Mouse (Mus musculus) hindbrain, embryonic 13.5 days (tissue): ENCODE results near the gene Cpe. TPM values are rescaled to one million over a fixed set of nuclear protein-coding genes. Genes with fewer than 3 reads are reported as not detected.

Experiments used
- ATAC-seq: fragments of 200-750 bp; cut with Nextera tagmentation; 2 replicates; pipeline ENCODE4 v1.8.0; 2017; ENCODE audit warnings: moderate TSS enrichment; ENCODE audit not compliant: low FRiP score
- H3K27ac ChIP-seq: fragments of 300-500 bp; sonication (generic); 2 replicates; pipeline ENCODE4 v1.5.1; 2015; ENCODE audit warnings: inconsistent platforms, mild to moderate bottlenecking, moderate library complexity
- H3K27me3 ChIP-seq: fragments of 300-500 bp; sonication (generic); 2 replicates; pipeline ENCODE4 v1.6.1; 2015; ENCODE audit warnings: mild to moderate bottlenecking, inconsistent platforms
- H3K36me3 ChIP-seq: fragments of 300-500 bp; sonication (generic); 2 replicates; pipeline ENCODE4 v1.6.1; 2015; ENCODE audit warnings: mild to moderate bottlenecking, inconsistent platforms
- H3K4me1 ChIP-seq: fragments of 300-500 bp; sonication (generic); replicated peaks from 2 replicates; pipeline ENCODE4 v1.6.1; 2015; ENCODE audit warnings: inconsistent platforms
- H3K4me2 ChIP-seq: fragments of 300-500 bp; sonication (generic); 2 replicates; pipeline ENCODE4 v1.6.1; 2015; ENCODE audit warnings: inconsistent platforms, mild to moderate bottlenecking, moderate library complexity
- H3K4me3 ChIP-seq: fragments of 300-500 bp; sonication (generic); 2 replicates; pipeline ENCODE4 v1.5.1; 2015; ENCODE audit warnings: mild to moderate bottlenecking, inconsistent platforms
- H3K9ac ChIP-seq: fragments of 300-500 bp; sonication (generic); 2 replicates; pipeline ENCODE4 v1.6.1; 2015; ENCODE audit warnings: mild to moderate bottlenecking, inconsistent platforms
- H3K9me3 ChIP-seq: fragments of 300-500 bp; sonication (generic); 2 replicates; pipeline ENCODE4 v1.6.1; 2016; ENCODE audit warnings: inconsistent platforms
- WGBS: fragments of 180-500 bp; shearing (Covaris S2); methylation state at CpG from one replicate; pipeline ENCODE4 v1.1.7; 2015; 5-methylcytosine and 5-hydroxymethylcytosine counted together
- polyA plus RNA-seq: library from polyadenylated mRNA; unstranded; fragments of >200 nt; fragmentation: Nextera tagmentation; extraction: Ambion mirVana; gene quantifications from 2 replicates; pipeline ENCODE4 v1.2.1, GENCODE M21; 2015

Cpe gene
- polyA plus RNA-seq, 1 experiment from 2014 or later, result 621 TPM

GRCm38 (mm10) chr8:64711544-64711943 lies 18.7 kb upstream of the Cpe start:
- no peak overlapping the region for H3K4me3 ChIP-seq
- H3K27ac ChIP-seq, result no peak overlapping the region
- H3K9me3 ChIP-seq, result no peaks in the 10 kb centered on the region
- H3K36me3 ChIP-seq, result peaks cover 14% of the 10 kb centered on the region
- no peak overlapping the region for H3K4me2 ChIP-seq
- WGBS, result 55% methylated on average over 1 of the region's 1 CpGs
- no peak overlapping the region for H3K9ac ChIP-seq
- no peaks in the 10 kb centered on the region for H3K4me1 ChIP-seq
- H3K27me3 ChIP-seq, result no peaks in the 10 kb centered on the region
- no peak for ATAC-seq

- no peaks in the 10 kb centered on the region for H3K4me1 ChIP-seq
- no peaks in the 10 kb centered on the region for H3K27me3 ChIP-seq
These were observed 14.6 kb upstream of the Cpe start for GRCm38 (mm10) chr8:64707481-64707880.

GRCm38 (mm10) chr8:64703191-64703590 lies 10.3 kb upstream of the Cpe start:
- no peaks in the 10 kb centered on the region for H3K27me3 ChIP-seq
- no peak overlapping the region for H3K27ac ChIP-seq
- H3K36me3 ChIP-seq, result no peaks in the 10 kb centered on the region
- ATAC-seq, result no peak
- H3K9ac ChIP-seq, result no peak overlapping the region
- H3K4me2 ChIP-seq, result no peak overlapping the region
- no peaks in the 10 kb centered on the region for H3K4me1 ChIP-seq
- WGBS, result 94% methylated on average over 1 of the region's 1 CpGs
- no peak overlapping the region for H3K4me3 ChIP-seq
- no peaks in the 10 kb centered on the region for H3K9me3 ChIP-seq

More at GRCm38 (mm10) chr8:64707481-64707880, 14.6 kb upstream of the Cpe start:
- Histone ChIP-seq H3K4me3 (no peak overlapping the region), H3K36me3 (no peaks in the 10 kb centered on the region), H3K4me2 (no peak overlapping the region), H3K9ac (no peak overlapping the region), H3K27ac (no peak overlapping the region), H3K9me3 (no peaks in the 10 kb centered on the region)
- no peak for ATAC-seq

- Histone ChIP-seq H3K4me3 (peak overlapping the region; percentile 67), H3K27ac (peak overlapping the region; percentile 100), H3K27me3 (no peaks in the 10 kb centered on the region), H3K36me3 (no peaks in the 10 kb centered on the region), H3K9me3 (no peaks in the 10 kb centered on the region), H3K4me2 (peak overlapping the region; percentile 65), H3K4me1 (peaks cover 35% of the 10 kb centered on the region), H3K9ac (peak overlapping the region; percentile 98)
- ATAC-seq, result no peak
- 8% methylated on average over 16 of the region's 16 CpGs for WGBS
These were observed 1.1 kb downstream of the Cpe start for GRCm38 (mm10) chr8:64691591-64692401.

- peak overlapping the region; percentile 67 for H3K4me3 ChIP-seq
- 70% methylated on average over 6 of the region's 6 CpGs for WGBS
- peaks cover 35% of the 10 kb centered on the region for H3K4me1 ChIP-seq
- no peak for ATAC-seq
- no peaks in the 10 kb centered on the region for H3K36me3 ChIP-seq
- peak overlapping the region; percentile 98 for H3K9ac ChIP-seq
- H3K27ac ChIP-seq, result peak overlapping the region; percentile 48; the same call in 1 of the 2 replicates
- peak overlapping the region; percentile 65 for H3K4me2 ChIP-seq
- no peaks in the 10 kb centered on the region for H3K27me3 ChIP-seq
- H3K9me3 ChIP-seq, result no peaks in the 10 kb centered on the region
These were observed 2.0 kb downstream of the Cpe start for GRCm38 (mm10) chr8:64690845-64691244.

GRCm38 (mm10) chr8:64690306-64690705 lies 2.5 kb downstream of the Cpe start:
- Histone ChIP-seq H3K9ac (peak overlapping the region; percentile 29; the same call in 1 of the 2 replicates), H3K36me3 (no peaks in the 10 kb centered on the region), H3K27me3 (no peaks in the 10 kb centered on the region), H3K4me2 (peak overlapping the region; percentile 65), H3K4me1 (peaks cover 35% of the 10 kb centered on the region), H3K27ac (no peak overlapping the region), H3K9me3 (no peaks in the 10 kb centered on the region), H3K4me3 (peak overlapping the region; percentile 67)
- ATAC-seq, result no peak
- 82% methylated on average over 6 of the region's 6 CpGs for WGBS

- Histone ChIP-seq H3K9ac (no peak overlapping the region), H3K27ac (no peak overlapping the region), H3K27me3 (no peaks in the 10 kb centered on the region), H3K4me2 (no peak overlapping the region), H3K9me3 (no peaks in the 10 kb centered on the region), H3K4me1 (peaks cover 35% of the 10 kb centered on the region), H3K4me3 (no peak overlapping the region), H3K36me3 (no peaks in the 10 kb centered on the region)
- 78% methylated on average over 4 of the region's 4 CpGs for WGBS
- ATAC-seq, result no peak
These were observed 4.1 kb downstream of the Cpe start for GRCm38 (mm10) chr8:64688741-64689140.

GRCm38 (mm10) chr8:64688161-64688560 lies 4.7 kb downstream of the Cpe start:
- WGBS, result 88% methylated on average over 3 of the region's 3 CpGs
- H3K4me1 ChIP-seq, result peaks cover 35% of the 10 kb centered on the region
- no peak overlapping the region for H3K4me3 ChIP-seq
- H3K9me3 ChIP-seq, result no peaks in the 10 kb centered on the region
- no peak overlapping the region for H3K4me2 ChIP-seq
- no peak overlapping the region for H3K27ac ChIP-seq
- no peaks in the 10 kb centered on the region for H3K27me3 ChIP-seq
- ATAC-seq, result no peak
- no peaks in the 10 kb centered on the region for H3K36me3 ChIP-seq
- no peak overlapping the region for H3K9ac ChIP-seq

GRCm38 (mm10) chr8:64682501-64682900 lies 10.4 kb downstream of the Cpe start:
- Histone ChIP-seq H3K27me3 (no peaks in the 10 kb centered on the region), H3K4me1 (0 out of 2 replicates have a peak, but pooled peaks cover 6% of the 10 kb centered on the region), H3K36me3 (peaks cover 6% of the 10 kb centered on the region; the same call in 1 of the 2 replicates), H3K9ac (no peak overlapping the region), H3K27ac (no peak overlapping the region), H3K4me3 (no peak overlapping the region), H3K9me3 (no peaks in the 10 kb centered on the region), H3K4me2 (no peak overlapping the region)
- WGBS, result 83% methylated on average over 3 of the region's 3 CpGs
- no peak for ATAC-seq

GRCm38 (mm10) chr8:64676381-64676780 lies 16.5 kb downstream of the Cpe start:
- H3K27ac ChIP-seq, result no peak overlapping the region
- H3K27me3 ChIP-seq, result no peaks in the 10 kb centered on the region
- no peak overlapping the region for H3K4me3 ChIP-seq
- H3K36me3 ChIP-seq, result peaks cover 7% of the 10 kb centered on the region; the same call in 1 of the 2 replicates
- H3K9me3 ChIP-seq, result no peaks in the 10 kb centered on the region
- peaks cover 3% of the 10 kb centered on the region; the same call in 1 of the 2 replicates for H3K4me1 ChIP-seq
- WGBS, result 80% methylated on average over 2 of the region's 2 CpGs
- no peak for ATAC-seq
- H3K4me2 ChIP-seq, result no peak overlapping the region
- no peak overlapping the region for H3K9ac ChIP-seq

- 0 out of 2 replicates have a peak, but pooled peaks cover 4% of the 10 kb centered on the region for H3K36me3 ChIP-seq
- ATAC-seq, result no peak
- H3K4me1 ChIP-seq, result peaks cover 3% of the 10 kb centered on the region; the same call in 1 of the 2 replicates
- H3K27me3 ChIP-seq, result no peaks in the 10 kb centered on the region
- WGBS, result 80% methylated on average over 8 of the region's 8 CpGs
- H3K27ac ChIP-seq, result no peak overlapping the region
- no peak overlapping the region for H3K4me2 ChIP-seq
- no peaks in the 10 kb centered on the region for H3K9me3 ChIP-seq
- H3K9ac ChIP-seq, result no peak overlapping the region
- no peak overlapping the region for H3K4me3 ChIP-seq
These were observed 17.8 kb downstream of the Cpe start for GRCm38 (mm10) chr8:64674951-64675585.

- no peak overlapping the region for H3K9ac ChIP-seq
- no peaks in the 10 kb centered on the region for H3K9me3 ChIP-seq
- no peak overlapping the region for H3K27ac ChIP-seq
- H3K4me2 ChIP-seq, result no peak overlapping the region
- peaks cover 3% of the 10 kb centered on the region; the same call in 1 of the 2 replicates for H3K4me1 ChIP-seq
- no peaks in the 10 kb centered on the region for H3K27me3 ChIP-seq
- H3K4me3 ChIP-seq, result no peak overlapping the region
- ATAC-seq, result no peak
- WGBS, result 60% methylated on average over 2 of the region's 2 CpGs
- 0 out of 2 replicates have a peak, but pooled peaks cover 4% of the 10 kb centered on the region for H3K36me3 ChIP-seq
These were observed 19.9 kb downstream of the Cpe start for GRCm38 (mm10) chr8:64672920-64673319.
